Mouse (Mus musculus) liver, adult 2 months (tissue): Measurements from ENCODE around the gene Appl1. TPM values are rescaled to one million over a fixed set of nuclear protein-coding genes. Genes with fewer than 3 reads are reported as not detected.

Experiments
- DNase-seq: peaks from one replicate; pipeline ENCODE4 v3.0.0-alpha.2; 2011; ENCODE audit warnings: low read depth, low spot score; ENCODE audit errors: extremely low read depth
- H3K27ac ChIP-seq: fragments of 200-500 bp; replicated peaks from 2 replicates; pipeline ENCODE4 v1.5.1; 2012; ENCODE audit warnings: low read depth, mild to moderate bottlenecking, control low read depth, inconsistent platforms, low read length; ENCODE audit not compliant: insufficient read depth
- H3K27me3 ChIP-seq: fragments of 200-500 bp; 2 replicates; pipeline ENCODE4 v1.6.1; 2012; ENCODE audit warnings: mild to moderate bottlenecking, moderate library complexity, low read length, inconsistent platforms; ENCODE audit not compliant: control insufficient read depth, insufficient read depth
- H3K36me3 ChIP-seq: fragments of 200-500 bp; 2 replicates; pipeline ENCODE4 v1.6.1; 2012; ENCODE audit warnings: low read length, inconsistent platforms; ENCODE audit not compliant: control insufficient read depth, insufficient read depth
- H3K4me1 ChIP-seq: fragments of 200-500 bp; 2 replicates; pipeline ENCODE4 v1.6.1; 2011; ENCODE audit warnings: low read length; ENCODE audit not compliant: control insufficient read depth, insufficient read depth
- H3K4me3 ChIP-seq: fragments of 200-500 bp; 2 replicates; pipeline ENCODE4 v1.5.1; 2011; ENCODE audit warnings: low read depth, mild to moderate bottlenecking, control low read depth, low read length, moderate library complexity; ENCODE audit not compliant: insufficient read depth
- H3K79me2 ChIP-seq: fragments of 200-500 bp; 2 replicates; pipeline ENCODE4 v1.6.1; 2012; ENCODE audit warnings: inconsistent platforms, mild to moderate bottlenecking, low read length, moderate library complexity; ENCODE audit not compliant: control insufficient read depth, insufficient read depth
- H3K9ac ChIP-seq: fragments of 200-500 bp; 2 replicates; pipeline ENCODE4 v1.6.1; 2012; ENCODE audit warnings: low read depth, mild to moderate bottlenecking, control low read depth, inconsistent platforms, low read length
- CTCF ChIP-seq: fragments of 200-500 bp; IDR thresholded peaks from 2 replicates; pipeline ENCODE4 v1.5.1; 2011; ENCODE audit warnings: low read depth, low read length, control low read depth
- POLR2A ChIP-seq: fragments of 200-500 bp; IDR thresholded peaks from 2 replicates; pipeline ENCODE4 v1.6.1; 2011; ENCODE audit warnings: low read length, control low read depth; ENCODE audit not compliant: insufficient read depth; ENCODE audit errors: extremely low read depth
- WGBS: fragments of 180-500 bp; shearing (Covaris S2); methylation state at CpG from one replicate; pipeline ENCODE4 v1.1.7; 2018; 5-methylcytosine and 5-hydroxymethylcytosine counted together
- polyA plus RNA-seq: library from polyadenylated mRNA; depleted of rRNA; stranded (reverse); fragments of >200 nt; gene quantifications from 2 replicates; pipeline ENCODE4 v1.2.3, GENCODE M21; 2012; rRNA removed
- total RNA-seq: library from RNA; depleted of rRNA; stranded (reverse); fragments of >200 nt; gene quantifications from 2 replicates; pipeline ENCODE4 v1.2.3, GENCODE M21; 2014; rRNA removed

The Appl1 gene
- 7.9 and 9.7 TPM in 2 replicates for total RNA-seq
- polyA plus RNA-seq = 1.2 and 1.5 TPM in 2 replicates

GRCm38 (mm10) chr14:26971106-26971789 lies at the start of gene Appl1:
Gene Appl1, minus strand, starts transcription at chr14:26971232.
- TF ChIP-seq POLR2A = no peak
- no peak for TF ChIP-seq CTCF
- Histone ChIP-seq H3K36me3 (no peaks in the 10 kb centered on the region), H3K27ac (peak within 1 kb of the TSS; percentile 77), H3K27me3 (no peaks in the 10 kb centered on the region), H3K4me3 (peak within 1 kb of the TSS; percentile 97), H3K4me1 (peaks cover 6% of the 10 kb centered on the region), H3K79me2 (peaks cover 11% of the 10 kb centered on the region; the same call in 1 of the 2 replicates), H3K9ac (peak within 1 kb of the TSS; percentile 89)
- WGBS = 33% methylated on average over 10 of the region's 10 CpGs
- peak; percentile 24 for DNase-seq

GRCm38 (mm10) chr14:27019850-27020249 lies 48.8 kb upstream of the Appl1 start:
- 27% methylated on average over 14 of the region's 14 CpGs for WGBS
- TF ChIP-seq CTCF (no peak), POLR2A (no peak)
- DNase-seq = peak; percentile 90

GRCm38 (mm10) chr14:27017936-27018335 lies 46.9 kb upstream of the Appl1 start:
- Histone ChIP-seq H3K9ac (no peak overlapping the region), H3K27me3 (no peaks in the 10 kb centered on the region), H3K4me3 (no peak overlapping the region), H3K27ac (no peak overlapping the region), H3K4me1 (peaks cover 5% of the 10 kb centered on the region; the same call in 1 of the 2 replicates), H3K79me2 (no peaks in the 10 kb centered on the region), H3K36me3 (no peaks in the 10 kb centered on the region)
- whole genome bisulfite sequencing = 87% methylated on average over 2 of the region's 2 CpGs
- DNase-seq = no peak
- TF ChIP-seq CTCF (no peak), POLR2A (no peak)

More at GRCm38 (mm10) chr14:27019850-27020249, 48.8 kb upstream of the Appl1 start:
- Histone ChIP-seq H3K9ac (no peak overlapping the region), H3K36me3 (no peaks in the 10 kb centered on the region), H3K27ac (no peak overlapping the region), H3K4me1 (peaks cover 5% of the 10 kb centered on the region; the same call in 1 of the 2 replicates), H3K4me3 (no peak overlapping the region), H3K27me3 (no peaks in the 10 kb centered on the region), H3K79me2 (no peaks in the 10 kb centered on the region)

- no peaks in the 10 kb centered on the region for H3K4me1 ChIP-seq
- no peak overlapping the region for H3K4me3 ChIP-seq
- H3K36me3 ChIP-seq = no peaks in the 10 kb centered on the region
- TF ChIP-seq POLR2A (no peak), CTCF (no peak)
- 56% methylated on average over 4 of the region's 4 CpGs for WGBS
- H3K27me3 ChIP-seq = no peaks in the 10 kb centered on the region
- no peak overlapping the region for H3K9ac ChIP-seq
- H3K79me2 ChIP-seq = no peaks in the 10 kb centered on the region
- DNase-seq = no peak
- H3K27ac ChIP-seq = no peak overlapping the region
These were observed 42.6 kb upstream of the Appl1 start for GRCm38 (mm10) chr14:27013658-27014057.

GRCm38 (mm10) chr14:27011561-27011960 lies 40.5 kb upstream of the Appl1 start:
- Histone ChIP-seq H3K27me3 (no peaks in the 10 kb centered on the region), H3K27ac (no peak overlapping the region), H3K36me3 (no peaks in the 10 kb centered on the region), H3K4me3 (no peak overlapping the region), H3K79me2 (no peaks in the 10 kb centered on the region), H3K4me1 (no peaks in the 10 kb centered on the region), H3K9ac (no peak overlapping the region)
- TF ChIP-seq CTCF (no peak), POLR2A (no peak)
- DNase-seq = no peak
- 82% methylated on average over 5 of the region's 5 CpGs for WGBS

GRCm38 (mm10) chr14:27005937-27006336 lies 34.9 kb upstream of the Appl1 start:
- H3K79me2 ChIP-seq = no peaks in the 10 kb centered on the region
- WGBS = 63% methylated on average over 6 of the region's 6 CpGs
- no peak overlapping the region for H3K27ac ChIP-seq
- H3K27me3 ChIP-seq = no peaks in the 10 kb centered on the region
- no peak overlapping the region for H3K9ac ChIP-seq
- H3K4me3 ChIP-seq = no peak overlapping the region
- DNase-seq = no peak
- H3K36me3 ChIP-seq = no peaks in the 10 kb centered on the region
- TF ChIP-seq POLR2A (no peak), CTCF (no peak)
- H3K4me1 ChIP-seq = no peaks in the 10 kb centered on the region
